Mouse (Mus musculus) heart, postnatal 25 days (tissue): ENCODE results near the gene Rexo2. TPM values are rescaled to one million over a fixed set of nuclear protein-coding genes. Genes with fewer than 3 reads are reported as not detected.

ENCODE experiments used
- DNase-seq: peaks from one replicate; pipeline ENCODE4 v3.0.0; 2022; ENCODE audit warnings: low spot score
- intact Hi-C: fragments of 180-260 bp; cut with DNase I; formaldehyde crosslinking; loops from one replicate; pipeline ENCODE4 v1.15.1; 2025
- microRNA-seq: library from miRNA; unstranded; fragments of <30 nt; microRNA quantifications from one replicate; pipeline ENCODE4 v1.2.0, GENCODE M21; 2022
- total RNA-seq, 2 experiments: library from RNA; stranded (reverse); gene quantifications; 2 replicates each; pipeline ENCODE4 v1.2.3; 2021

Rexo2 gene
- total RNA-seq, 2 experiments from 2014 or later, result 64.7 to 67.1 TPM

DNA sequence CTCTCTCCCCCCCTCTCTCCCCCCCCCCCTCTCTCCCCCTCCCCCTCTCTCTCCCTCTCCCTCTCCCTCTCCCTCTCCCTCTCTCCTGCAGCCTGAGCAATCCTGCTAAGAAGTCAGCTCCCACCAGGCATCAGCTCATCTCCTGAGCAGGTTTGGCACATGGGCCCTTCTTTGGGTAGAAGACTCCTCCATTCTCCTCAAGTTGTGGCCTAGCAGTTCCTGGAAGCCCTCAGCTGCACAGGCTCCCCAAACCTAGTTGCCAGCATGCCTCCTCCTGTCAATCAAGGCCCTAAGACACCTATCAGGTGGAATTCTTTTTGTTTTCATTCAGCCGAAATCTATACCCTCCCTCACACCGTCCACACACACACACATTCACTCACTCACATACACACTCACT is 58.9 kb downstream of the Rexo2 start:
- intact Hi-C loops, result no loop called here
- DNase-seq, result no peak

DNA sequence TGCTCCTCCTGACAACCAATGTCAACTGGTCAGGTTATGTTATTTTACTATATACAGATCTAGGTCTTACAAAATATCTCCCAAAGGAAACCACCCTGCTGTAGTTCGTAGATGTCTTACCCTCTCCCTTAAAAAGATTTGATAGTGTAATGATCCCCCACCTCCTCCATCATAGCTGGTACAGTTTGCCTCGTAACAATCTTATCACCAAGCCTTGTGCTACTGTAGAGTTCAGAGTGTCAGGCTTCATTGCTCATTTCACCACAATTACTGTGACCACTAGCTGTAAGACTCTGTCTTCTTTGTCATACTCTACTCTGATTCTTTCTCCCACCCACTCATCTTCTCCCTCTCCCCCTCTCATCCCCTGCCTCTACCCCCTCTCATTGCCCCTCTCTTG is 59.4 kb downstream of the Rexo2 start:
- intact Hi-C loops, result no loop called here
- no peak for DNase-seq

DNA sequence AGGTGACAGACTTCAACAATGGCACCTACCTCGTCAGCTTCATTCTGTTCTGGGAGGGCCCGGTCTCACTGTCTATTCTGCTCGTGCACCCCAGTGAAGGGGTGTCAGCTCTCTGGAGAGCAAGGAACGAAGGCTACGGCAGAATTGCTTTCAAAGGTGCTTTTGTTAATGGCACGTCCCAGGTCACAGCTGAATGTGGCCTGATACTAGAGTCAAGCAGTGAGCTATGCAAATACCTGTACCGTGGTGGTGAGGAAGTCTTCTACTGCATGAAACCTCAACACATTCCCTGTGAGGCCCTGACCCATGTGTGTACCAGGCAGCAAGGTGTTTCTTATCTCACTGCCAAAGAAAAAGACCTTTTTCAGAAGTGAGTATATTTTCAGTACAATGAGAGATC is 60.0 kb downstream of the Rexo2 start:
- DNase-seq, result no peak
- intact Hi-C loops, result no loop called here

DNA sequence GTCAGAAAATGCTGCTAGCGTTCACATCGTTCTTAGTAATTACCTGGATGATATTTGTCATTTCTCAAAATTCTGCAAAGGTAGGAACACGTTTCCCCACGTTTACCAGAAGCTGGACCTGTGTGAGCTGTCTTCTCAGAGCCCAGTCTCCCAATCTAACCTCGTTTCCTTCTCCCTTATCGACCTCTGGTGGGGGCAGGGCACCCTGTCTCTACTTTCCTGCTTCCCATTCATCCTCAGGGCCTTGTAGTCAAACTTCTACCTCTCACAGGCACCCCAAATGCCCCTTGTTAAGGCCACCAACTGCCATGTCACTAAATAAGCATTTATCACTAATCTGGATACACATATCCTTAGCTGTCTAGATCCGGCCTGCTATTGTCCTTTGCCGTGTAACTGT is 61.6 kb downstream of the Rexo2 start:
- intact Hi-C loops, result no loop called here
- no peak for DNase-seq

Small RNA genes within 50 kb of the gene (microRNA-seq; reads per million reads assigned to microRNA genes)
- gene Gm23653, result not detected

Other genes with a start within 250 kb of the Rexo2 start
- gene Nxpe2, start 127.2 kb downstream of the Rexo2 start, total RNA-seq, result 1 to 10 TPM; 1.2 to 2.0 TPM
- 10 to 100 TPM; 22.0 to 22.4 TPM for gene Rbm7, start 14.7 kb upstream of the Rexo2 start, total RNA-seq
- 10 to 100 TPM; 26.1 to 27.1 TPM for gene Gm5617, start 14.8 kb upstream of the Rexo2 start, total RNA-seq
- gene Nnmt, start 124.5 kb upstream of the Rexo2 start, total RNA-seq, result 1 to 10 TPM; 5.1 to 5.5 TPM